Mouse (Mus musculus) heart, adult 2 months (tissue): ENCODE measurements around the gene Usf1.

Source experiments
- CTCF ChIP-seq: fragments of 200-600 bp; IDR thresholded peaks from 2 replicates; pipeline ENCODE4 v1.8.1; 2022; ENCODE audit warnings: antibody characterized with exemption, mild to moderate bottlenecking, moderate library complexity
- EP300 ChIP-seq: fragments of 200-500 bp; IDR thresholded peaks from 2 replicates; pipeline ENCODE4 v1.6.1; 2011; ENCODE audit warnings: low read depth, low read length, control low read depth; ENCODE audit not compliant: insufficient read depth
- POLR2A ChIP-seq: fragments of 200-500 bp; IDR thresholded peaks from 2 replicates; pipeline ENCODE4 v1.6.1; 2011; ENCODE audit warnings: mild to moderate bottlenecking, low read depth, low read length, control low read depth; ENCODE audit not compliant: insufficient read depth

DNA sequence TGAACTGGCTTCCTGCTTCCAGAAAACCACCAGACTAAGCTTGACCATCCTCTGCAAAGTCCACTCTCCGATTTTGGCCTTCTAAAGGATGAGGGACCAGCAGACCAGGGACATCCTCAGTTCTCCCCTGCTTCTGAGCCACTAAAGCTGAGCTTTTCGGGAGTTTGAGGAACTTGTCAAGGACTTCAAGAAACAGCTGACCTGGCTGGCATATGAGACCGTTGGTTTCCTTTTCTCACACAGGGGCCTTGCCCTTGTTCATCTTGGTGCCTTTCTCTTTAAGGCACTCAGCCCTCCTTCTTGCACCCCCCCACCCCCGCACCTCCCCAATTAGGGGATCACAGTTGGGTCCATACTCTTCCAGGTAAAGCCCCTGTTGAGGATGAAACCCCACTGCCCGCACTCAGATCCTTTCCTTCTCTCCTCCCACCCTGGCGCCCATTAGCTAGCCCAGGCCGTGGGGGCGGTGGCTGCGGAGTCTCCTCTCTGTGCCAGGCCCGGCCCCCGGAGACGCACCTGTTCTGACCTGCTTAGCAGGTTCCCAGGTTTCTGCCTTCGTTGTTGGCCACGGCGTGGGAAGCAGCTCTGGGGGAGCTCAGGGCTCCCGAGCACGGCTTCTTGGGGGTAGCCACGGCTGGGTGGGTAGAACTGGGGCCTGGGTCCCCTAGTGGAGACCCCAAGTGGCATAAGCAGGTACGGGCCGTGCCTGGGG is 41.1 kb upstream of the Usf1 start, which contains the start of gene Nectin4:
- TF ChIP-seq POLR2A (no peak), EP300 (no peak), CTCF (no peak)
